Mouse (Mus musculus) megakaryocyte, embryonic 14.5 days (primary cell): ENCODE data around the gene Kcna2.

Experiments
- FLI1 ChIP-seq: IDR thresholded peaks from 2 replicates; pipeline ENCODE4 v1.6.1; 2012; ENCODE audit warnings: low read length, inconsistent platforms, mixed read lengths
- GATA1 ChIP-seq: IDR thresholded peaks from 3 replicates; pipeline ENCODE4 v1.6.1; 2012; ENCODE audit warnings: mixed read lengths, low read length, inconsistent platforms, borderline replicate concordance

DNA sequence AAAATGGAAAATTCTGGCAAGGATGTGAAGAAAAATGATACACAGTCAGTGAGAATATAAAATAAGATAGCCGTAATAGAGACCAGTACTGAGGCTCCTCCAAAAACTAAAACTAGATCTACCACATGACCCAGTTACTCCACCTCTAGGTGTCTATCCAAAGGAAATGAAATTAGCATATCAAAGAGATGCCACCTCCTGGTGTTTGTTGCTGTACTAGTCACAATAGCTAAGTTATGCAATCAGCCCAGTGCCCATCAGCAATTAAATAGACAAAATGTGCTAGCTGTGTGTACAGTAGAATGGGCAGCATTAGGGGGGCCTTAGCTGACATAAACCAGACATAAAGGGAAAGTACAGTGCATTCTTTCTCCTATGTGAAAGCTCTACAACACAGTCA lies 39.5 kb upstream of the Kcna2 start:
- TF ChIP-seq GATA1 (no peak), FLI1 (no peak)
